Mouse (Mus musculus): Measurements from ENCODE around the gene Tmem37.

Gene Tmem37

DNA sequence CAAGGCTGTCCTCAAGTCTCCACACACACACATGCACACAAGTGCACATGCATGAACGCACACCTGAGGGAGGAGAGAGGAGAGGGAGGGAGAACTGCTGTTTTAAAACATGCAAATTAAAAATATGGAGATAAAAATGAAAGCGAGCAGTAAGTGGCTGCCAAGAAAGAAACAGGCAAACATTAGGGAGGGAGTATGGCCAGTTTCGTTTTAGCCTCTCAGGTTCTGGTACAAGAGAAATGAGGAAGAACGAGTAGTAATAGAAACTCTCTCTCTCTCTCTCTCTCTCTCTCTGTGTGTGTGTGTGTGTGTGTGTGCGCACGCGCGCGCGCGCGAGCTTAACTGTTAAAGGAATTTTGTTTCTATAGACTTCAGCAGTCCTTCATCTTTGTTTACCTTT lies 54.4 kb downstream of the Tmem37 start:
- DNase-seq (ENCODE audit: extremely low spot score, low read depth, low spot score) = no peak

DNA sequence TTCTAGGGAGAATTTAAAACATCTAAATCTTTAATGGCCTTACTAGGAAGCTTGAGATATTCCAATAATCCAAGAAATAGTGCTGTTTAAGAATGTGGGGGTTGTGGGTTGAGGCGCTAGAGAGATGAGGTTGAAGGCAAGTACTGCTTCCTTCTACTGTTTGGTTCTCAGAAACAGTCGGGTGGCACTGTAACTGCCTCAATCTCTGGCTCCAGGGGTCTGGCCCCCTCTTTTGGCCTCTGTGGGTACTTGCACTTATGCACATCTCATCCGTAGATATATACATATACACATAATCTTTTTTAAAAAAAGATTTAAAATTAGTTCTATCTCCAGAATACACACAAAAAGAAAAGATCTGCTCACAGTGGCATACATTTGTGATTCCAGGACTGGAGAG lies 55.0 kb downstream of the Tmem37 start:
- DNase-seq (ENCODE audit: extremely low spot score, low read depth, low spot score) = no peak
